Mouse (Mus musculus) spleen, postnatal 14 days (tissue): ENCODE data around the gene Klrb1a.

ENCODE experiments used
- DNase-seq, 2 experiments: peaks; one replicate each; pipeline ENCODE4 v3.0.0; 2021 to 2022; ENCODE audit warnings: low spot score in 2 of 2

Gene Klrb1a

GRCm38 (mm10) chr6:128602026-128602425 lies 21.3 kb downstream of the Klrb1a start:
- DNase-seq, result no peak

- DNase-seq, result no peak
Measured at GRCm38 (mm10) chr6:128599555-128599954, 23.8 kb downstream of the Klrb1a start.

GRCm38 (mm10) chr6:128598256-128599047 lies 24.9 kb downstream of the Klrb1a start:
- no peak for DNase-seq

GRCm38 (mm10) chr6:128597121-128597522 lies 26.2 kb downstream of the Klrb1a start:
- no peak for DNase-seq

GRCm38 (mm10) chr6:128594651-128595050 lies 28.7 kb downstream of the Klrb1a start:
- DNase-seq, result no peak

GRCm38 (mm10) chr6:128589426-128589825 lies 33.9 kb downstream of the Klrb1a start:
- DNase-seq, result no peak

- DNase-seq, result no peak
Measured at GRCm38 (mm10) chr6:128587619-128588018, 35.7 kb downstream of the Klrb1a start.

GRCm38 (mm10) chr6:128585642-128586245 lies 37.6 kb downstream of the Klrb1a start:
- DNase-seq, result no peak

- DNase-seq, result no peak
Measured at GRCm38 (mm10) chr6:128584070-128584660, 39.2 kb downstream of the Klrb1a start.

GRCm38 (mm10) chr6:128581508-128581907 lies 41.8 kb downstream of the Klrb1a start, which contains the start of gene A2ml1:
Gene A2ml1, minus strand, starts transcription at chr6:128581608.
- no peak for DNase-seq

GRCm38 (mm10) chr6:128577301-128577700 lies 46.0 kb downstream of the Klrb1a start:
- DNase-seq, result no peak

- DNase-seq, result no peak
Measured at GRCm38 (mm10) chr6:128566589-128566988, 56.7 kb downstream of the Klrb1a start.
